Mouse (Mus musculus) bone marrow, adult 2 months (tissue): Measurements from ENCODE around the gene 1700028K03Rik. TPM values are rescaled to one million over a fixed set of nuclear protein-coding genes. Genes with fewer than 3 reads are reported as not detected.

ENCODE experiments used
- H3K27ac ChIP-seq: fragments of 200-500 bp; 2 replicates; pipeline ENCODE4 v1.5.1; 2012; ENCODE audit warnings: low read depth, mild to moderate bottlenecking, control low read depth, inconsistent platforms, low read length; ENCODE audit not compliant: control insufficient read depth, poor library complexity, insufficient read depth
- H3K4me1 ChIP-seq: fragments of 200-500 bp; 2 replicates; pipeline ENCODE4 v1.6.1; 2011; ENCODE audit warnings: low read length; ENCODE audit not compliant: control insufficient read depth, insufficient read depth
- H3K4me3 ChIP-seq: fragments of 200-500 bp; replicated peaks from 2 replicates; pipeline ENCODE3; 2011; ENCODE audit warnings: mild to moderate bottlenecking, low read depth, low read length, control low read depth; ENCODE audit not compliant: control insufficient read depth
- CTCF ChIP-seq: fragments of 200-500 bp; IDR thresholded peaks from 2 replicates; pipeline ENCODE4 v1.5.1; 2011; ENCODE audit warnings: low read length, control low read depth; ENCODE audit not compliant: control insufficient read depth, insufficient read depth
- POLR2A ChIP-seq: fragments of 200-500 bp; IDR thresholded peaks from 2 replicates; pipeline ENCODE4 v1.6.1; 2011; ENCODE audit warnings: low read depth, mild to moderate bottlenecking, control low read depth, low read length, borderline replicate concordance; ENCODE audit not compliant: control insufficient read depth
- WGBS: fragments of 180-500 bp; shearing (Covaris S2); methylation state at CpG from one replicate; pipeline ENCODE4 v1.1.7; 2018; 5-methylcytosine and 5-hydroxymethylcytosine counted together
- polyA plus RNA-seq: library from polyadenylated mRNA; stranded (reverse); fragments of >200 nt; gene quantifications from 2 replicates; pipeline ENCODE4 v1.2.4, GENCODE M21; 2011; ENCODE audit warnings: low replicate concordance; ENCODE audit not compliant: missing spikeins, insufficient read depth, insufficient read length

The 1700028K03Rik gene
- polyA plus RNA-seq, 1 experiment: not detected

DNA sequence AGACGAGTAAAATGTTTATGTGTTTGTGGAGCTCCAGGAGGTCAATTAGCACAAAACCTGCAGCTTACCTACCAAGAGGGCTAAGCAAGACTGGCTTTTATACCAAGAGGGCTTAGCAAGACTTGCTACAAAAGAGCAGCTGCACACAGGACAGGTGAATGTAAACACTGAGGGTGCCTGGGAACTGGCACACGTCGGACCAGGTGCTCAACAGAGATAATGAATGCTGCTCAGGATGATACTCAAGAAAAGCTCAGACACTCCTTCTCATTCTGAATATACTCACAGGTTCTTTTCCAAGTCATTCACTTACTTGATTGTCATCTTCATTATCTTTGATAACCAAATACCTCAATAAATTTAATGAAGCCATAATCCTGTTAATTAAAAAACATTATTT, 22.5 kb downstream of the 1700028K03Rik start:
- TF ChIP-seq POLR2A (no peak), CTCF (no peak)
- WGBS: 84% methylated on average over 3 of the region's 3 CpGs
- no peaks in the 10 kb centered on the region; the same call in 1 of the 2 replicates for H3K4me1 ChIP-seq
- no peak overlapping the region for H3K4me3 ChIP-seq
- H3K27ac ChIP-seq: no peak overlapping the region

DNA sequence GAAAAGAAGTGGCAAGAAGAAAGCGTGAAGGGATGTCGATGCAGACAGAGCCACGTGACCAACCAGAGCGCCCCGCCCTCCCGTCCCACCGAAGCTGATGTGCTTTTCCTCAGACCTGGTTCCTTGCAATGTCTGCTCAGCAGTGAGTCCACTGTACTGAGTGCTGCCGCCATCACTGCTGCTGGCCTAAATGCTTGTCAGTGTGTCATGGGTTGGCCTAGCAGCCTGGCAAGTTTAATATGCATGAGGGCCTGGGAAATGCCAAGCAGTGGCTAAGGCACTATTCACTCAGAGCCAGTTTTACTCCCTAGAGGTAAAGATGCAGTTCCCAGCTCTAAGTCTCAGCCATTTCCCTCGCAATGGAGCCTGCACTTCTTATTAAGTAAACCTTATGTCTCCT, 34.6 kb downstream of the 1700028K03Rik start:
- Histone ChIP-seq H3K4me1 (no peaks in the 10 kb centered on the region), H3K4me3 (no peak overlapping the region), H3K27ac (no peak overlapping the region)
- WGBS: 93% methylated on average over 9 of the region's 9 CpGs
- no peak for TF ChIP-seq POLR2A
- TF ChIP-seq CTCF: no peak

DNA sequence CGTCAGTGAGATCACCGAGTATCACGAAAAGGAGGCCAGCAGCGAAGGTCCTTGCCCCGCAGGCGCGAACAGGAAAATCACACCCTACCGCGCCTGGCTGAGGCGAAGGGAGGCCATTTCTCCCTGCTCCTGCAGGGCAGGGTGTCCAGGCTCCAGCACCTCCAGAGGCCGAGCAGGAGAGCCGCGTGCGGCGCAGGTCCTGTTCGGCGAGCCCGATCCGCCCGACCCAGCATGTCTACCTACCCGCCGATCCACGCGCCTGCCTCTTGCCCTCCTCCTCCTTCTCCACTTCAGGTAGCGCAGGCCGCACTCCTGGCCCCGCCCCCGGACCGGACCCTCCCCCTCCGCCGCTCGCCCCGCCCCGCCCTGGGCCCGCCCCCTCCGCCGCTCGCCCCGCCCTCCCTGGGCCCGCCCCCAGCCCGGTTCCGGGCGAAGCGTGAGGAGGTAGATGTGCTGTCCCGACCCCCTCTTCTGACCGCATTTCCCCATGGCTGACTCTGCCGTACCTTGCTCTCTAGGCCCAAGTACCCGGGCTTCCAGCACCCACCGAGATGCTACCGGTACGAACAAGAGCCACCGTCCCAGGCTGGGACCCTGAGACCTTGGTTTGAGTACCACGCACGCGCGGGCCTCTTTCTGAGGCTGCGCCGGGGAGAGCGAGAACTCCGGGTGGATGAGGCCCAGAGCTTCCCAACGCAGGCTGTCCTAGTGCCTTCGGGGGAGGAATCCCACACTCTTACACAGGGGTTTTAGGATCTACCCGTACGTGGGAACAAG, 63.0 kb downstream of the 1700028K03Rik start, which contains the start of the genes Rpap2 and Glmn:
TSS of gene Rpap2 (plus strand) at position 73 of the 777 bp plus-strand sequence.
TSS of gene Glmn (minus strand) at position 588 of the 777 bp plus-strand sequence.
- Histone ChIP-seq H3K4me1 (no peaks in the 10 kb centered on the region; the same call in 1 of the 2 replicates), H3K4me3 (peak within 1 kb of the TSS; percentile 94), H3K27ac (peak within 1 kb of the TSS; percentile 75)
- peak; percentile 54; the same call in 1 of the 2 replicates for TF ChIP-seq POLR2A
- TF ChIP-seq CTCF: no peak
- 2% methylated on average over 63 of the region's 64 CpGs for WGBS

DNA sequence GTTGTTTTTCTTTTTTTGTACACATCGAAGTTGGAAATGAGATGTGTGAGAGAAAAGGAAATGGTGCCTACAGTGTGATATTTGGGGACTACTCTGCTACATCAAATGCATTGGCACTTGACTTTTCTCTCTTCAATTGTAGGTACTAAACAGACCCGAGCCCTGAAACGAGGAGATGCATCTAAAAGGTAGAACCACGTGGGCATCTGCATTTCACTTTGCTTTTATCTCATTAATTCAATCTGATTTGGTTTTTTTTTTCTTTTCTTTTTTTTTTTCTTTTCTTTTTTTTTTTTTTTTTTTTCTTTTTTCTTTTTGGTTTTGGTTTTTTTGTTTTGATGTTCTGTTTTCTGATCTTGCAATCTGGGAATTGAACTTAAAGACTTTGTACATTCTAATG, 63.9 kb downstream of the 1700028K03Rik start:
- Histone ChIP-seq H3K4me3 (peak overlapping the region; percentile 18), H3K4me1 (no peaks in the 10 kb centered on the region; the same call in 1 of the 2 replicates), H3K27ac (no peak overlapping the region)
- TF ChIP-seq POLR2A: no peak
- no peak for TF ChIP-seq CTCF
- WGBS: 12% methylated on average over 4 of the region's 4 CpGs

Other genes with a start within 250 kb of the 1700028K03Rik start
- gene Tgfbr3, start 245.1 kb upstream of the 1700028K03Rik start, polyA plus RNA-seq: 4.9 and 7.4 TPM in 2 replicates
- gene Brdt, start 203.6 kb upstream of the 1700028K03Rik start, polyA plus RNA-seq: not detected in 2 replicates
- gene Ephx4, start 132.0 kb upstream of the 1700028K03Rik start, polyA plus RNA-seq: not detected in 2 replicates
- gene Lpcat2b, start 103.2 kb upstream of the 1700028K03Rik start, polyA plus RNA-seq: not detected in 2 replicates
- gene Btbd8, start 96.7 kb upstream of the 1700028K03Rik start, polyA plus RNA-seq: 2.9 and 3.5 TPM in 2 replicates
- not detected in 2 replicates for gene Gm42669, start 27.1 kb upstream of the 1700028K03Rik start, polyA plus RNA-seq
- gene Rpap2, start 62.7 kb downstream of the 1700028K03Rik start, polyA plus RNA-seq: 3.8 and 6.0 TPM in 2 replicates
- 2.7 and 4.6 TPM in 2 replicates for gene Glmn, start 63.2 kb downstream of the 1700028K03Rik start, polyA plus RNA-seq
- gene Gfi1, start 191.3 kb downstream of the 1700028K03Rik start, polyA plus RNA-seq: 9.0 and 21.1 TPM in 2 replicates